Mouse (Mus musculus) lung, embryonic 14.5 days (tissue): ENCODE data around the gene Efnb3. TPM values are rescaled to one million over a fixed set of nuclear protein-coding genes. Genes with fewer than 3 reads are reported as not detected.

ENCODE experiments used
- ATAC-seq: fragments of 200-750 bp; cut with Nextera tagmentation; 2 replicates; pipeline ENCODE4 v1.8.0; 2017; ENCODE audit warnings: mild to moderate bottlenecking, moderate TSS enrichment, moderate library complexity; ENCODE audit not compliant: insufficient read depth
- DNase-seq: peaks from one replicate; pipeline ENCODE4 v3.0.0-alpha.2; 2015
- H3K27ac ChIP-seq: fragments of 300-500 bp; sonication (generic); 2 replicates; pipeline ENCODE4 v1.5.1; 2014; ENCODE audit warnings: low read depth, mild to moderate bottlenecking, moderate library complexity
- H3K27me3 ChIP-seq: fragments of 300-500 bp; sonication (generic); 2 replicates; pipeline ENCODE4 v1.6.1; 2014; ENCODE audit warnings: low read length, control low read depth; ENCODE audit not compliant: insufficient read depth
- H3K36me3 ChIP-seq: fragments of 300-500 bp; sonication (generic); 2 replicates; pipeline ENCODE4 v1.6.1; 2014; ENCODE audit warnings: control low read depth; ENCODE audit not compliant: insufficient read depth
- H3K4me1 ChIP-seq: fragments of 300-500 bp; sonication (generic); 2 replicates; pipeline ENCODE4 v1.6.1; 2014; ENCODE audit warnings: antibody characterized with exemption, control low read depth; ENCODE audit not compliant: insufficient read depth
- H3K4me2 ChIP-seq: fragments of 300-500 bp; sonication (generic); 2 replicates; pipeline ENCODE4 v1.6.1; 2014; ENCODE audit warnings: mild to moderate bottlenecking
- H3K4me3 ChIP-seq: fragments of 300-500 bp; sonication (generic); 2 replicates; pipeline ENCODE4 v1.5.1; 2014; ENCODE audit warnings: low read depth, low read length
- H3K9ac ChIP-seq: fragments of 300-500 bp; sonication (generic); 2 replicates; pipeline ENCODE4 v1.6.1; 2014
- H3K9me3 ChIP-seq: fragments of 300-500 bp; sonication (generic); 2 replicates; pipeline ENCODE4 v1.6.1; 2016; ENCODE audit warnings: low read depth, low read length, control low read depth
- CTCF ChIP-seq: IDR thresholded peaks from 2 replicates; pipeline ENCODE4 v1.5.1; 2016; ENCODE audit warnings: antibody characterized with exemption, low read depth
- WGBS: fragments of 180-500 bp; shearing (Covaris S2); extraction: QIAGEN DNeasy Blood & Tissue Kit; methylation state at CpG from one replicate; pipeline ENCODE4 v1.1.7; 2014; 5-methylcytosine and 5-hydroxymethylcytosine counted together
- microRNA-seq: library from miRNA; unstranded; fragments of <30 nt; microRNA quantifications from one replicate; pipeline ENCODE4, GENCODE M21; 2016; ENCODE audit warnings: borderline number of aligned reads
- polyA plus RNA-seq: library from polyadenylated mRNA; unstranded; fragments of >200 nt; fragmentation: Nextera tagmentation; extraction: Ambion mirVana; gene quantifications from 2 replicates; pipeline ENCODE4 v1.2.1, GENCODE M21; 2014

Gene Efnb3
- polyA plus RNA-seq, 1 experiment from 2014 or later: 2.8 TPM

- WGBS: 10% methylated on average over 6 of the region's 6 CpGs
- Histone ChIP-seq H3K4me2 (no peak overlapping the region), H3K9me3 (no peaks in the 10 kb centered on the region), H3K4me3 (no peak overlapping the region), H3K4me1 (0 out of 2 replicates have a peak, but pooled peaks cover 3% of the 10 kb centered on the region), H3K9ac (no peak overlapping the region), H3K27me3 (no peaks in the 10 kb centered on the region), H3K36me3 (no peaks in the 10 kb centered on the region), H3K27ac (no peak overlapping the region)
- peak; percentile 90 for DNase-seq
- ATAC-seq: 0 out of 2 replicates have a peak, but pooled peaks have one; percentile 57
- TF ChIP-seq CTCF: peak; percentile 80
These were observed 46.2 kb downstream of the Efnb3 start for GRCm38 (mm10) chr11:69513840-69514239.

- no peak for ATAC-seq
- Histone ChIP-seq H3K4me2 (no peak overlapping the region), H3K9me3 (no peaks in the 10 kb centered on the region), H3K9ac (no peak overlapping the region), H3K4me1 (no peaks in the 10 kb centered on the region), H3K27ac (no peak overlapping the region), H3K36me3 (no peaks in the 10 kb centered on the region), H3K27me3 (no peaks in the 10 kb centered on the region), H3K4me3 (no peak overlapping the region)
- 20% methylated on average over 7 of the region's 7 CpGs for WGBS
- no peak for TF ChIP-seq CTCF
- no peak for DNase-seq
These were observed 49.1 kb downstream of the Efnb3 start for GRCm38 (mm10) chr11:69510796-69511496.

Small RNAs within 50 kb of the gene (microRNA-seq; reads per million reads assigned to microRNA genes)
- gene Gm27493: not detected

Other genes starting within 250 kb of the Efnb3 start
- gene Cntrob, start 236.4 kb downstream of the Efnb3 start, polyA plus RNA-seq: 16.6 and 19.2 TPM in 2 replicates
- gene Trappc1, start 236.2 kb downstream of the Efnb3 start, polyA plus RNA-seq: 143 and 150 TPM in 2 replicates
- 0.89 and 1.3 TPM in 2 replicates for gene Kcnab3, start 233.9 kb downstream of the Efnb3 start, polyA plus RNA-seq
- 15.2 TPM in 2 replicates for gene Rnf227, start 219.7 kb downstream of the Efnb3 start, polyA plus RNA-seq
- 57.3 and 59.9 TPM in 2 replicates for gene Chd3, start 190.8 kb downstream of the Efnb3 start, polyA plus RNA-seq
- 169 and 173 TPM in 2 replicates for gene Naa38, start 164.7 kb downstream of the Efnb3 start, polyA plus RNA-seq
- gene Cyb5d1, start 164.6 kb downstream of the Efnb3 start, polyA plus RNA-seq: 26.8 and 27.2 TPM in 2 replicates
- gene Tmem88, start 162.0 kb downstream of the Efnb3 start, polyA plus RNA-seq: 37.5 and 39.1 TPM in 2 replicates
- 22.9 and 24.4 TPM in 2 replicates for gene Kdm6b, start 146.5 kb downstream of the Efnb3 start, polyA plus RNA-seq
- 0.58 and 1.9 TPM in 2 replicates for gene Dnah2, start 11.1 kb downstream of the Efnb3 start, polyA plus RNA-seq
- gene Wrap53, start 20.1 kb upstream of the Efnb3 start, polyA plus RNA-seq: 27.1 and 33.6 TPM in 2 replicates
- 178 and 202 TPM in 2 replicates for gene Trp53, start 20.2 kb upstream of the Efnb3 start, polyA plus RNA-seq
- 6.9 and 9.8 TPM in 2 replicates for gene Atp1b2, start 45.7 kb upstream of the Efnb3 start, polyA plus RNA-seq
- not detected in 2 replicates for gene Shbg, start 57.7 kb upstream of the Efnb3 start, polyA plus RNA-seq
- gene Sat2, start 61.8 kb upstream of the Efnb3 start, polyA plus RNA-seq: 18.0 and 18.3 TPM in 2 replicates
- 26.8 and 31.2 TPM in 2 replicates for gene Fxr2, start 72.8 kb upstream of the Efnb3 start, polyA plus RNA-seq
- not detected in 2 replicates for gene Sox15, start 95.1 kb upstream of the Efnb3 start, polyA plus RNA-seq
- 29.4 and 32.2 TPM in 2 replicates for gene Mpdu1, start 102.4 kb upstream of the Efnb3 start, polyA plus RNA-seq
- gene Cd68, start 105.9 kb upstream of the Efnb3 start, polyA plus RNA-seq: 12.1 and 13.5 TPM in 2 replicates
- gene Eif4a1, start 112.2 kb upstream of the Efnb3 start, polyA plus RNA-seq: 695 and 712 TPM in 2 replicates
- gene Senp3, start 121.9 kb upstream of the Efnb3 start, polyA plus RNA-seq: 78.7 and 95.0 TPM in 2 replicates
- 0.64 and 0.93 TPM in 2 replicates for gene Tnfsf13, start 125.6 kb upstream of the Efnb3 start, polyA plus RNA-seq
- 10.0 and 11.6 TPM in 2 replicates for gene Tnfsf12, start 135.6 kb upstream of the Efnb3 start, polyA plus RNA-seq
- 4.4 and 5.3 TPM in 2 replicates for gene Tnfsfm13, start 135.9 kb upstream of the Efnb3 start, polyA plus RNA-seq
- gene Polr2a, start 198.4 kb upstream of the Efnb3 start, polyA plus RNA-seq: 50.4 and 50.5 TPM in 2 replicates
- gene Slc35g3, start 201.8 kb upstream of the Efnb3 start, polyA plus RNA-seq: 0.12 and 0.20 TPM in 2 replicates
- gene Zbtb4, start 205.7 kb upstream of the Efnb3 start, polyA plus RNA-seq: 2.5 TPM in 2 replicates
- gene Chrnb1, start 235.7 kb upstream of the Efnb3 start, polyA plus RNA-seq: 12.1 and 14.6 TPM in 2 replicates
- gene Fgf11, start 241.7 kb upstream of the Efnb3 start, polyA plus RNA-seq: 1.6 TPM in 2 replicates
- gene Tmem102, start 245.4 kb upstream of the Efnb3 start, polyA plus RNA-seq: 4.3 and 5.0 TPM in 2 replicates